Mouse (Mus musculus): ENCODE results near the gene Hist1h1c. TPM values are rescaled to one million over a fixed set of nuclear protein-coding genes. Genes with fewer than 3 reads are reported as not detected.
A peak's percentile ranks its signal among the peaks of the same experiment; 100 is the strongest.

Hist1h1c gene
- total RNA-seq, 2 experiments from 2014 or later = 361 to 459 TPM

DNA sequence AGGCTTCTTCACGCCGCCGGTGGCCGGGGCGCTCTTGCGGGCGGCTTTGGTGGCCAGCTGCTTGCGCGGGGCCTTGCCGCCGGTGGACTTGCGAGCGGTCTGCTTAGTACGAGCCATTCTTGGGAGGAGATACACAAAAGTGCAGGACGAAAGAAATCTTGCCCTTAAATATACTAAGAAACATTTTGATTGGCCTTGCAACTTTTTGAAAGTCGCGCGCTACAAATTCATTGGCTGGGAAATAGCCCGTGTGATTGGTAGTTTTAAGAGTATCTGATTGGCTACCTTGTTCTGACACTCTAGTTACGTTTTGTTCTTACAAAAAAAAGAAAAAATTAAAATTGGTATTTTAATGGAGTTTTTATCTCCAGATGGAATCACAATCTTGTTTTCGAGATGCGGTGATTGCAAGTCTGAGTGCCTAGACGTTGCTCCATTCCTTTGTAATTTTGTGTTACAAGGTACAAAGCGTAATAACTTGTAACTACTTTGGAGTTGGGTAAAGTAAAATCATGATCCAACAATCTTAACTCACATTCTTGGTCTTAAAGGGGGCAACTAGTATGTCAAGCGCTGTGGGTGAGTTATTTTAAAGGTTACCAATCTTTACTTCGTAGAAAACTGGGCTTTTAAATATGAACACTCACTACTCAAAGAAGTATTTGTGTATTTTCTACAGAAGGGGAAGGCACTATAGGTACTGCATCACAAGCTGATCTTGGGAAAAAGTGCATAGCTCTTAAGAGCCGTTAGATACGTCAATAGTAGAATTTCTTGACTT, 7.0 kb downstream of the Hist1h1c start, which contains the start of gene Hist1h3c:
Hist1h3c (minus strand) TSS at position 222 of the 781 bp plus-strand sequence.
- peak; percentile 82 for DNase-seq

DNA sequence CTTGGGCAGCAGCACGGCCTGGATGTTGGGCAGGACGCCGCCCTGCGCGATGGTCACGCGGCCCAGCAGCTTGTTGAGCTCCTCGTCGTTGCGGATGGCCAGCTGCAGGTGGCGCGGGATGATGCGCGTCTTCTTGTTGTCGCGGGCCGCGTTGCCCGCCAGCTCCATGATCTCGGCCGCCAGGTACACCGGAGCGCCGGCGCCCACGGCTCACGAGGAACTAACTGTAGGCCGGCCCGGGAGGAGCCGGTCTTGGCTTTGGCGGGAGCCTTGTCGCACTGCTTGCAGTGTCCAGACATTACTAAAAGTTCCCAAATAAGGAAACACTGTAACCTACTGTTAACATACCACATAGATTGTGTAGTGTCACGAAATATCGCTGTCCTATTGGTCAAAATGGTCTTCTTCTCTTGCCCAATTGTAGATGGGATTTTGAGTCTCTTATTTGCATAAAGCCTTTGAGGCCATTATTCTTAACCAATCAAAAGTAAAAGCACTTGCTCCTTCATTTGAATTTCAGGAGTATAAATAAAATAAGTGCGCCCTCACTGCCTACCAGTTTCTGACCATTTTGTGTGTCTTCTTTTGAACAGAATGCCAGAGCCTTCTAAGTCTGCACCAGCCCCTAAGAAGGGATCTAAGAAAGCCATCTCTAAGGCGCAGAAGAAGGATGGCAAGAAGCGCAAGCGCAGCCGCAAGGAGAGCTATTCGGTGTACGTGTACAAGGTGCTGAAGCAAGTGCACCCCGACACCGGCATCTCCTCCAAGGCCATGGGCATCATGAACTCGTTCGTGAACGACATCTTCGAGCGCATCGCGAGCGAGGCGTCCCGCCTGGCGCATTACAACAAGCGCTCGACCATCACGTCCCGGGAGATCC, 7.8 kb downstream of the Hist1h1c start, which contains the start of gene Hist1h2bb:
Hist1h2bb (plus strand) TSS at position 534 of the 880 bp plus-strand sequence.
- DNase-seq = peak; percentile 61

DNA sequence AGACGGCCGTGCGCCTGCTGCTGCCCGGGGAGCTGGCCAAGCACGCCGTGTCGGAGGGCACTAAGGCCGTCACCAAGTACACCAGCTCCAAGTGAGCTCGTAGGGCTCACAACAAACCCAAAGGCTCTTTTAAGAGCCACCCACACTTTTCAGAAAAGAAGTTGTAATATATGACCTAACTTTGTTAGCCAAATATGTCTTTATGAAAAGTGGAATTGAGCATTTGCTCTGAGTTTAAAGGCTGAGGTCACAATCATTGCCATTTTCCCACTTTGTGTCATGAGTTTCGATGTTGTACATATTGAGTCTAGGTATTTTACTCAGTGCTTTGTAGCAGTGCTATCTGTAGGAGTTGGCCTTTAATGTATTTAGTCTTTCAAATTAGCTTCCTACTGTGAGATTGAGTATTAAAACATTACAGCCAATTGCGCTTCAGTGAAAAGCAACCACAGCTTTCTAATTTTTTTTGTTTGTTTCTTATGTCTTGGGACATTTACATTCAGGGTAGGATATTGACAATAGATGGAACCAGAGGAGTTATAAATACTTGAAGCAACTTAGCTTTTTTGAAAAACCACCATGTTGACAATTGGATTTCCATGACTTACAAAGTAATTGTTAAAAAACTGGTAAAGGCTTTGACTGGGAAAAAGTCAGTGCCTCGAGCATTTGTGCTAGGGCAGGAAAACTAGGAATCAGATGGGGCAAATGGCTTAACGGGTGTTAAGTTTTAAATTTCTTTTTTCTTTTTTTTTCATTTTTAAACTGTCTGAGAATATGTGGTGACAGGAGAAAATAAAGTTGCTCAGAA, 8.7 kb downstream of the Hist1h1c start:
- DNase-seq = no peak

- DNase-seq = no peak
These were observed 9.3 kb downstream of the Hist1h1c start for GRCm38 (mm10) chr13:23747892-23748288.

DNA sequence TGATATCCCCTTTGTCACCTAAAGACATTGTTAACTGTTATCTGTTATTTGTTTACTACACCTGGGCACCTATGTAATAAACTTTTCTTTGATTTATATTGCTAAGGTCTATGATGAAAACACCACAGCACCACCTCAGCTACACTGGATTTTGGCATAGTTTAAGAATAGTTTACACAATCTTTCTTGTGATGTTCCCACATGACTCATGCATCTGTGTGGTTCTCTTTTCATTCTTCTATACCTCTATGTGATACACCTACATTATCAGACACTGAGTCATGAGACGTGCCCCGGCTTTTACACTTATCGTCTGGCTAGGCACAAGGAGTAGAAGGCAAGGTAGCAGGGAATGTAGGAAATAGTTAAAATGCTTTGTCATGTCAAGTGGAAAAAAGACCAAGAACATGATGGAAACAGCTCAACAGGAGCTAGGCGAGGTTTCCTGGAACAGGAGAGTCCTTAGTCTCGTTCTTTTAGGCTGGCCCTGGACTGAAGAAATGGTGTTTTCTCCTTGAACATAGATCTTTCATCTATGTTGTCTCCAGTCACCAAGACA, 11.0 kb downstream of the Hist1h1c start:
- DNase-seq = no peak

DNA sequence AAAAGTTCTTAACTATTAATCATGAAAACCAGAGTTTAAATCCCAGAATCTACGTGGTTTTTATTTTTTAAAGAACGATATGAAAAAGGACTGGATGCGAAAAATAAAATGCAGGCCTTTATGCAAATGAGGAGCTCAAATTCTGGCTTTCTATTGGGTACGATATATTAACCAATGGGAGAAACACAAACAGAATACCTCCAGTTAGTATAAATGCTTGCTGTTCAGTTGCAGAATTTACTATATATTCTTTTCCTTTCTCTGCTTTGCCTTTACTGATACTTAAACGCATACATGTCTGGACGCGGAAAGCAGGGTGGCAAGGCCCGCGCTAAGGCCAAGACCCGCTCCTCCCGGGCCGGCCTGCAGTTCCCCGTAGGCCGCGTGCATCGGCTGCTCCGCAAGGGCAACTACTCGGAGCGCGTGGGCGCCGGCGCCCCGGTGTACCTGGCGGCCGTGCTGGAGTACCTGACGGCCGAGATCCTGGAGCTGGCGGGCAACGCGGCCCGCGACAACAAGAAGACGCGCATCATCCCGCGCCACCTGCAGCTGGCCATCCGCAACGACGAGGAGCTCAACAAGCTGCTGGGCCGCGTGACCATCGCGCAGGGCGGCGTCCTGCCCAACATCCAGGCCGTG, 12.3 kb downstream of the Hist1h1c start, which contains the start of gene Hist1h2ab:
Hist1h2ab (plus strand) TSS at position 288 of the 639 bp plus-strand sequence.
- peak; percentile 39 for DNase-seq

DNA sequence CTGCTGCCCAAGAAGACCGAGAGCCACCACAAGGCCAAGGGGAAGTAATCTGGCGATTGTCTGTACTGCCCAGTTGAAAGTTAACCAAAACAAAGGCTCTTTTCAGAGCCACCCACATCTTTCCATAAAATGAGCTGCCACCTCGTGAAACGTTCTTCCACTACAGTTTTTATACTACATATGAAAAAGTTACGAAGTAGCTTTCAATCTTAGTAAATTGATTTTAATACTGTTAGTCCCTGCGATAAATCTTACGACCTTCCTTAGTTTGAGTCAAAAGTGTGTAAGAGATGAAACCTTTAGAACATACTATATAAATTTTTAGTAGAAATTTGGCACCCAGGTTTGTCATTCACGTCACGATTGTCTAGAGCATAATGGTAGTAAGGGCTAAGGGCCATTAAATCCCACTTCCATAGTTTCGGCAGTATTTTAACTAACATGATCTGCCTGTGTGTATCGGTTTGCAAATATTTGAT, 12.9 kb downstream of the Hist1h1c start:
- no peak for DNase-seq

GRCm38 (mm10) chr13:23752067-23752741, 13.6 kb downstream of the Hist1h1c start, which contains the start of gene Hist1h3b:
TSS of gene Hist1h3b (plus strand) at chr13:23752267.
- DNase-seq = peak; percentile 82

DNA sequence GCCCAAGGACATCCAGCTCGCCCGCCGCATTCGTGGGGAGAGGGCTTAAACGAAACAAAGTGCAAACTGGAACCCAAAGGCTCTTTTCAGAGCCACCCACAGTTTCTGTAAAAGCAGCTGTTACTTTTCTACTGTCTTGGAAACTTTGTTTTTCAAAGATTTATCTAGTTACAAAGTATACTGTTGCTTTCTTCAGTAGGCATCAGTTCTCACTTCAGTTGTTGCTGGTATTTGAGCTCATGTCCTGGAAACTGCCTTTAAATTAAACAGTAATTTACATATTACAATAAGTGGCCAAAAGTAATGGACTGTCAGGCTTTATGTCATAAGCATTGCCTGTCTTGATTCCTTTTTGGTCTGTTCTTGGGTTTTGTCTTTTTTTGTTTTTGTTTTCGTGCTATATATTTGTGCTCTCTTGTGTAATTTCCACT, 14.1 kb downstream of the Hist1h1c start:
- DNase-seq = no peak

GRCm38 (mm10) chr13:23753314-23754078, 14.9 kb downstream of the Hist1h1c start:
- no peak for DNase-seq

DNA sequence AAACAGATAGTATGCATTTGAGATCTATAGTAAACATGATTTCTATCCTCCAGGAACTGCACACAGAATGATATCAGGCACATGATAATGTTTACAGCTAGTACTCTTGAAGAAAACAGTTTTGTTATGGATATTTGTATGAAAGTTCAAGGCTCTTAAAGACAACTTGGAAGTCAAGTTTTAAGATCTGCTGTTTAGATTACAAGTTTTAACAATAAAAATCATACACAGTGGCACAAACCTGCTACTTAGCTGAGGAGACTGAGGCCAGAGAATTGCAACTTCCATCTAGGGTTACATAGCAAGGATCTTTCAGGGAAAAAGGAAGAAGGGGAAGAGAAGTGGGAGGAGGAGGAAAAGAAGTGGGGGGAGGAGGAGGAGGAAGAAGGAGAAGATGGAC, 16.4 kb downstream of the Hist1h1c start:
- no peak for DNase-seq

DNA sequence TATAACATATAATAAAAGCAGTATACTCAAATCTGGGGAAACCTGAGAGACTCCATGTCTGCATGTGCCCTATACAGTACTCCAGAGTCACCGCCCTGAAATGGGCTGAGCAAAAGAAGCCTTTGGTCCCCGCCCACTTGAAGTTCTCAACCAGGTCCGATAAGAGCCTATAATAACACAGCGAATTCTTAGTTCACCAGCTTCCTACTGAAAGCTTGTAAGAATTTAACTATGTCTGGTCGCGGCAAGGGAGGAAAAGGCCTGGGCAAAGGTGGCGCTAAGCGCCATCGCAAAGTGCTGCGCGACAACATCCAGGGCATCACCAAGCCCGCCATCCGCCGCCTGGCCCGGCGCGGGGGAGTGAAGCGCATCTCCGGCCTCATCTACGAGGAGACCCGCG, 18.2 kb downstream of the Hist1h1c start, which contains the start of gene Hist1h4b:
Hist1h4b (plus strand) TSS at position 224 of the 400 bp plus-strand sequence.
- peak; percentile 51 for DNase-seq

- DNase-seq = no peak
These were observed 18.7 kb downstream of the Hist1h1c start for GRCm38 (mm10) chr13:23757211-23757773.

DNA sequence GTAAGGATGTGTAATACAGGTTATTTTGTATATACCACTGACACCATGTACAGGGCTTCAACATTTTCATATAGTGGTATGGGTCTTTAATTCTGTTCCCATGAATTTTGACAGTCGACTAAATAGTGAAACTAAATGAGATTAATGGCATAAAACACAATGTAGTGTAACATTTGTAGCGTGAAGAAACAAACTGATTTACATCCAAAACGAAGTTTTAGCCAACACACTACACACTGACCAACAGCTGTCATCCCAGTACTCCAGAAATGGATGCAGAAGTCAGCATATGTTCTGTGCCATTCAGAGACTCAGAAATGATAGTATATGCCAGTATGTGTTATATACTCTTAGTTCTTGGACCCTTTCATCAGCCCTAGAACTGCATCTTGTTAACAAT, 19.3 kb downstream of the Hist1h1c start:
- DNase-seq = no peak

- DNase-seq = no peak
These were observed 20.7 kb downstream of the Hist1h1c start for GRCm38 (mm10) chr13:23759251-23759771.

DNA sequence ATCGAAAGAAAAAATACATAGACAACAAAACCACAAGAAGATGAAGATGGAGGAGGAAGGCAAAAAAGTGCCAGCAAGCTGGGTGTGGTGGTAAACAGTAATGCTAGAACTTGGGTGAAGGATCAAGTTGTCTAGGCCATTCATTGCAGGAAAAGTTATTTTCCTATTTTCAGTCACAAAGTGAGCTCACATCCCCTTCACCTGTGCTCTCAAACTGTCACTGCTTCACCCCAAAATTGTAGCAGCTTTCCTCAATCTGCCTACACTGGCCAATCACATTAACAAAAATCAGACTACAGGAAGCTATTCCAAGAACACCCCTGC, 21.3 kb downstream of the Hist1h1c start:
- DNase-seq = no peak

DNA sequence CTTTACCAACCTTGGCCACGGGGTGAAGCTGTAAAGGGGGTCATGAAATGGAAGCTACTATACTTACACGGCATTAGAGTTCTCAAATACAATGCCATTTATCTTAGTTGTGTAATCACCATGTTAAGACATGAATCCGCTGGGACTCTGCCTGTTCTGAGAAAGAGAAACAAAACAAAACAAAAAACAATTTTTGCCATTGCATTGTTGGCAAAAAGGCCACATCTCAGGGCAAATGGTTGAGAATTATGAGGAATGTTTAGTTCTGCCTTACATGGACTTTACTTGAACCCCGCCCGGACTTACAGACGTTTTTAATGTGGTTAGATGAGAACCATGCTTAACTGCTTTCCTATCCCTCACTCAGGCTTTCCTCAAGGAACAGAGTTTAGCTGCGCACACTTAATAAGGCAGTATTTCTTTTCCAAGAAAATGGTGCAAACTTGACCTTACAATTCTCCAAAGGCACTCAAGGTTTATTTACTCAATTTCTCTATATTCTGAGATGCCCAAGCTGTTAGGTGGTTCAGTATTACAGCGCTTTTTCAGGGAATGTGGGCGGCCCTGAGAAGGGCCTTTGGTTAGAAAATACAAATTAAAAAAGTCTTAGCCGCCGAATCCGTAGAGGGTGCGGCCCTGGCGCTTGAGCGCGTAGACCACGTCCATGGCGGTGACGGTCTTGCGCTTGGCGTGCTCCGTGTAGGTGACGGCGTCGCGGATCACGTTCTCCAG, 21.8 kb downstream of the Hist1h1c start:
- DNase-seq = no peak
